Mouse (Mus musculus) limb, embryonic 11.5 days (tissue): ENCODE results near the gene Gm20518. TPM values are rescaled to one million over a fixed set of nuclear protein-coding genes. Genes with fewer than 3 reads are reported as not detected.
A peak's percentile ranks its signal among the peaks of the same experiment; 100 is the strongest.

ENCODE experiments used
- ATAC-seq: fragments of 200-750 bp; cut with Nextera tagmentation; 2 replicates; pipeline ENCODE4 v1.8.0; 2017; ENCODE audit warnings: low read depth; ENCODE audit not compliant: insufficient number of reproducible peaks, low FRiP score, low TSS enrichment
- DNase-seq: peaks from one replicate; pipeline ENCODE4 v3.0.0-alpha.2; 2015; ENCODE audit warnings: low spot score
- H3K27ac ChIP-seq: fragments of 300-500 bp; sonication (generic); replicated peaks from 2 replicates; pipeline ENCODE4 v1.5.1; 2014; ENCODE audit warnings: low read depth, mild to moderate bottlenecking, low read length
- H3K27me3 ChIP-seq: fragments of 300-500 bp; sonication (generic); 2 replicates; pipeline ENCODE4 v1.6.1; 2014; ENCODE audit warnings: mild to moderate bottlenecking, low read length, mixed read lengths; ENCODE audit not compliant: control insufficient read depth, insufficient read depth
- H3K36me3 ChIP-seq: fragments of 300-500 bp; sonication (generic); 2 replicates; pipeline ENCODE4 v1.6.1; 2014; ENCODE audit warnings: mild to moderate bottlenecking, low read length, moderate library complexity, mixed read lengths; ENCODE audit not compliant: control insufficient read depth, insufficient read depth
- H3K4me1 ChIP-seq: fragments of 300-500 bp; sonication (generic); 2 replicates; pipeline ENCODE4 v1.6.1; 2014; ENCODE audit warnings: low read length, mixed read lengths; ENCODE audit not compliant: control insufficient read depth, insufficient read depth
- H3K4me2 ChIP-seq: fragments of 300-500 bp; sonication (generic); 2 replicates; pipeline ENCODE4 v1.6.1; 2014; ENCODE audit warnings: low read depth, mild to moderate bottlenecking, moderate library complexity; ENCODE audit not compliant: severe bottlenecking
- H3K4me3 ChIP-seq: fragments of 300-500 bp; sonication (generic); 2 replicates; pipeline ENCODE4 v1.5.1; 2014; ENCODE audit warnings: low read depth, low read length
- H3K9ac ChIP-seq: fragments of 300-500 bp; sonication (generic); 2 replicates; pipeline ENCODE4 v1.6.1; 2014; ENCODE audit warnings: mild to moderate bottlenecking, low read length
- H3K9me3 ChIP-seq: fragments of 300-500 bp; sonication (generic); 2 replicates; pipeline ENCODE4 v1.6.1; 2016; ENCODE audit warnings: low read length; ENCODE audit not compliant: control insufficient read depth
- WGBS: fragments of 180-500 bp; shearing (Covaris S2); extraction: QIAGEN DNeasy Blood & Tissue Kit; methylation state at CpG from one replicate; pipeline ENCODE4 v1.1.7; 2014; 5-methylcytosine and 5-hydroxymethylcytosine counted together
- polyA plus RNA-seq: library from polyadenylated mRNA; unstranded; fragments of >200 nt; fragmentation: Nextera tagmentation; extraction: Ambion mirVana; gene quantifications from 2 replicates; pipeline ENCODE4 v1.2.1, GENCODE M21; 2014

The Gm20518 gene
- polyA plus RNA-seq, 1 experiment from 2014 or later, result 0.48 TPM

GRCm38 (mm10) chr16:17929631-17930030 lies 38.2 kb upstream of the Gm20518 start:
- no peak for ATAC-seq

DNA sequence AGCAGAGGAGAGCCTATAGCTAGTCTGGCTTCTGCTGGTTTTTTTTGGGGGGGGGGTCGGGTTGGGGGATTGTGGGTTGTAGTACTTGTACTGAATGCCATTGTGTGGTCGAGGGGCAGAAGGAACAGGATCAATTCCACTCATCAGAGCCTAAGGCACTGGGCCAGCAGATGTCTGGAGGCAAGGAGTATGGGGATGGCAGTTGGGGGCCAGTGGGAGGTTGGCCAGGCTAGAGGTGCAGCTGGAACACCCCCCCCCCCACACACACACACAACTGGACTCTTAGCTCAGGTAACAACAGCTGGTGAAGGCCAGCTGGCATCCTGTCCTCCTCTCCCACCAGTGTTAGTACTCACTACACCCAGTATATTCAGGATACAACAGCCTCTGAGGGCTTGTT lies 37.7 kb upstream of the Gm20518 start:
- H3K36me3 ChIP-seq, result peaks cover 2% of the 10 kb centered on the region; the same call in 1 of the 2 replicates
- 28% methylated on average over 2 of the region's 2 CpGs for whole genome bisulfite sequencing
- H3K4me2 ChIP-seq, result peak overlapping the region; percentile 95; the same call in 1 of the 2 replicates
- H3K4me3 ChIP-seq, result no peak overlapping the region
- no peak overlapping the region for H3K27ac ChIP-seq
- 0 out of 2 replicates have a peak overlapping the region, but pooled peaks have one; percentile 17 for H3K9ac ChIP-seq
- H3K4me1 ChIP-seq, result peaks cover 7% of the 10 kb centered on the region
- H3K27me3 ChIP-seq, result no peaks in the 10 kb centered on the region
- H3K9me3 ChIP-seq, result no peaks in the 10 kb centered on the region
- ATAC-seq (0 out of 2 replicates have a peak, but pooled peaks have one; percentile 14), DNase-seq (no peak)

More at GRCm38 (mm10) chr16:17929631-17930030, 38.2 kb upstream of the Gm20518 start:
- Histone ChIP-seq H3K9ac (no peak overlapping the region), H3K27ac (no peak overlapping the region), H3K27me3 (no peaks in the 10 kb centered on the region), H3K4me3 (no peak overlapping the region), H3K4me1 (peaks cover 7% of the 10 kb centered on the region), H3K36me3 (peaks cover 2% of the 10 kb centered on the region; the same call in 1 of the 2 replicates), H3K9me3 (no peaks in the 10 kb centered on the region), H3K4me2 (no peak overlapping the region)
- WGBS, result 74% methylated on average over 2 of the region's 2 CpGs
- no peak for DNase-seq

- H3K4me2 ChIP-seq, result peak overlapping the region; percentile 95
- H3K4me3 ChIP-seq, result peak overlapping the region; percentile 85
- peak overlapping the region; percentile 70 for H3K9ac ChIP-seq
- peaks cover 7% of the 10 kb centered on the region for H3K4me1 ChIP-seq
- WGBS, result under 1% methylated on average over 9 of the region's 9 CpGs
- peaks cover 2% of the 10 kb centered on the region; the same call in 1 of the 2 replicates for H3K36me3 ChIP-seq
- H3K27me3 ChIP-seq, result no peaks in the 10 kb centered on the region
- peak; percentile 83 for DNase-seq
- H3K27ac ChIP-seq, result peak overlapping the region; percentile 62; the same call in 1 of the 2 replicates
- no peaks in the 10 kb centered on the region for H3K9me3 ChIP-seq
- peak; percentile 49 for ATAC-seq
These were observed 37.2 kb upstream of the Gm20518 start for GRCm38 (mm10) chr16:17928627-17929104.

- peak within 1 kb of the TSS; percentile 95 for H3K4me2 ChIP-seq
- peak; percentile 61 for ATAC-seq
- peak within 1 kb of the TSS; percentile 70 for H3K9ac ChIP-seq
- H3K4me3 ChIP-seq, result peak within 1 kb of the TSS; percentile 85
- H3K4me1 ChIP-seq, result peaks cover 7% of the 10 kb centered on the region
- H3K36me3 ChIP-seq, result peaks cover 5% of the 10 kb centered on the region
- no peaks in the 10 kb centered on the region for H3K27me3 ChIP-seq
- WGBS, result under 1% methylated on average over 47 of the region's 47 CpGs
- peak; percentile 86 for DNase-seq
- no peaks in the 10 kb centered on the region for H3K9me3 ChIP-seq
- H3K27ac ChIP-seq, result peak within 1 kb of the TSS; percentile 62; the same call in 1 of the 2 replicates
These were observed 36.7 kb upstream of the Gm20518 start, which contains the start of gene Slc25a1 for GRCm38 (mm10) chr16:17928087-17928580. Slc25a1 (minus strand) TSS chr16:17928219.

- Histone ChIP-seq H3K9me3 (no peaks in the 10 kb centered on the region), H3K4me2 (peak overlapping the region; percentile 95), H3K4me3 (peak overlapping the region; percentile 85), H3K27ac (peak overlapping the region; percentile 62; the same call in 1 of the 2 replicates), H3K27me3 (no peaks in the 10 kb centered on the region), H3K9ac (peak overlapping the region; percentile 70), H3K4me1 (peaks cover 12% of the 10 kb centered on the region), H3K36me3 (peaks cover 5% of the 10 kb centered on the region)
- DNase-seq (peak; percentile 39), ATAC-seq (peak; percentile 64)
- WGBS, result under 1% methylated on average over 72 of the region's 72 CpGs
These were observed 36.0 kb upstream of the Gm20518 start for GRCm38 (mm10) chr16:17927351-17928082.

DNA sequence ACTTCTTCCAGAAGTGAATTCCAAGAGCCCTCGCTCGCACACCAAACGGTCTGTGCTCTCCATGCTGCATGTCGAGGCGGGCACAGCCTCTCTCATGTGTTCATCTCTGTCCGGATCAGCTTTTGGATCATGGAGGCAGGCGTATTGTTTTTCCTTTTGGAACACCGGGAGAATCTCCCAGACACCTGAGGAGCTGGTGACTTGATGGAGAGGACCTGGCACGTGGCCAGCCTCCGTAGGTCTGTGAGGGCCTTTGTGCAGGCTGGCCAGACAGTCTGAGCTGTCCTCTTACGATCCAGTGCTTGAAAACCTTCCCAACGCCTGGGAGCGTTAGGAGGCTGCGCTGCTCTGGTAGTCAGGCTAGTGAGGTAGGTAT lies 30.7 kb upstream of the Gm20518 start:
- ATAC-seq, result 0 out of 2 replicates have a peak, but pooled peaks have one; percentile 15
- H3K27me3 ChIP-seq, result peaks cover 13% of the 10 kb centered on the region
- no peak overlapping the region for H3K27ac ChIP-seq

DNA sequence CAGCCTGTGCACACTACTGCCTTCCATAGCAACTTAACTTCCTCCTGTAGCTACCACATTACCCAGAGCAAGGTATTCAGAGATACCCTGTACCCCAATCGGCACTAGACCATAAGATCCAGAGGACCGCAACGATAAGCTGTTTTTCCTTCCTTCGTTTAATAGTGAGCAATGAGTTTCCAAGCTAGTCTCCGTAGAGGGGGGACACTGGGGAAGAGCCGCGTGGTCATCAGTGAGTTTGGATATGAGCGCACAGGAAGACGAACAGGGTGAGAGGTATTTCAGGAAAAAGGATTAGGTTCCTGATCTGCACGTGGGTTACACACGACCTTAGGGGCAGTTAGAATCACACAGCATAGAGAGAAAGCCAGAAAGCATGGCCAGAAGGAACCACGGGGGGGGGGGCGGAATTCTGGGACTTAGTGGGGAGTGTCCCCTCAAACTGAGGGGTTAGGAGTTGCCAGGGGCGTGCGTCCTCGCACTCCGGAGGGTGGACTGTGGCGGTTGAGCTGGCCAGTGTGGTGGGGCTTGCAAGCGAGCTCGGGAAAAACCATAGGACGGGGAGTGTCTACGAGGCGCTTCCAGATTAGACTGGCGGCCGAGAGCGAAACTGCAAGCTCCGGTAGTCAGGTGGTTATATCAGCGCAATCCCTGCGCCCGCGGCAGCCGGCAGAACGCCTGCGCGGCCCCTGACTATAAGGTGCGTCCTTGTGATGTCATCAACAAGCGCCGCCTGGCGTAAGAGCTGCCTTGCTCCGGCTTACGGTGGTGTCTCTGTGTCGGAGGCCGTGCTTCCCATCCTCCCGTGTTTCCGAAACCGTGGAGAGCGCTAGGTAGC lies 30.1 kb upstream of the Gm20518 start:
- ATAC-seq (peak; percentile 91), DNase-seq (peak; percentile 98)
- peaks cover 9% of the 10 kb centered on the region; the same call in 1 of the 2 replicates for H3K4me1 ChIP-seq
- peak overlapping the region; percentile 96 for H3K4me2 ChIP-seq
- WGBS, result 2% methylated on average over 47 of the region's 47 CpGs
- peak overlapping the region; percentile 38; the same call in 1 of the 2 replicates for H3K27ac ChIP-seq
- no peaks in the 10 kb centered on the region for H3K9me3 ChIP-seq
- H3K9ac ChIP-seq, result peak overlapping the region; percentile 86
- H3K36me3 ChIP-seq, result peaks cover 5% of the 10 kb centered on the region
- peak overlapping the region; percentile 86 for H3K4me3 ChIP-seq
- H3K27me3 ChIP-seq, result peaks cover 19% of the 10 kb centered on the region

More for the DNA sequence above, 30.7 kb upstream of the Gm20518 start:
- peaks cover 5% of the 10 kb centered on the region for H3K36me3 ChIP-seq
- no peaks in the 10 kb centered on the region for H3K9me3 ChIP-seq
- under 1% methylated on average over 14 of the region's 14 CpGs for WGBS
- peak overlapping the region; percentile 96 for H3K4me2 ChIP-seq
- H3K4me3 ChIP-seq, result peak overlapping the region; percentile 86
- H3K9ac ChIP-seq, result peak overlapping the region; percentile 86
- peaks cover 14% of the 10 kb centered on the region for H3K4me1 ChIP-seq
- DNase-seq, result no peak
